Mouse (Mus musculus): ENCODE results near the gene Ccdc54. TPM values are rescaled to one million over a fixed set of nuclear protein-coding genes. Genes with fewer than 3 reads are reported as not detected.
A peak's percentile ranks its signal among the peaks of the same experiment; 100 is the strongest.

Gene Ccdc54
- polyA plus RNA-seq (2015; fragmentation: Nextera tagmentation; extraction: Ambion mirVana): not detected in 2 replicates

DNA sequence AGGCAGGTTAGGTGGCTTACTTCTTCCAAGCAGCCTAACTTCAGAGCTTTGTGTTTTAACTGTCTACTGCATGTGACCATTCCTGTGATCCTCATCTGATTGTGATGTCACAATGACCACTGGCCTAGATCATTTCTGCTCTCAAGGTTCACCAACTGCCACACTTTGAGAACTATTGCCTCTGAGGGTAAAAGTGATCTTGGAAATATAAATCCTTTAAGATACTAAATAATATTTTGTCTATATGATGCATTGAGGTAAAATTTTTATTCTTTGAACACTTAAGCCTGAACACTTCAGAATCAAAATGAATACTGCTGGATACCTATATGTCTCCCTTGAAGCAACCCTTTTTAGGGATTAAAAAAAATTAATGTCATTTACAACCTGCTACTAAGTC is at the start of gene Ccdc54:
Gene Ccdc54, minus strand, starts transcription at position 101 of the 400 bp plus-strand sequence.
- Histone ChIP-seq H3K9ac (ENCODE audit: low read depth, low read length) (no peak within 1 kb of the TSS), H3K27me3 (ENCODE audit: insufficient read depth, low read length) (no peaks in the 10 kb centered on the region), H3K4me1 (replicated peaks; ENCODE audit: insufficient read depth, low read length) (0 out of 2 replicates have a peak, but pooled peaks cover 4% of the 10 kb centered on the region), H3K4me2 (ENCODE audit: low read length) (no peak within 1 kb of the TSS), H3K9me3 (replicated peaks; ENCODE audit: low read length) (no peaks in the 10 kb centered on the region), H3K36me3 (ENCODE audit: insufficient read depth, low read length) (no peaks in the 10 kb centered on the region), H3K27ac (no peak within 1 kb of the TSS), H3K4me3 (replicated peaks; ENCODE audit: low read depth, low read length) (no peak within 1 kb of the TSS)
- TF ChIP-seq CTCF (IDR thresholded peaks at IDR 0.05; ENCODE audit: low read depth): no peak
- ATAC-seq (replicated peaks; ENCODE audit: low FRiP score, low read depth) (no peak), DNase-seq (ENCODE audit: low spot score) (no peak)

- H3K9ac ChIP-seq (ENCODE audit: low read depth, low read length): no peak overlapping the region
- no peak overlapping the region for H3K4me3 ChIP-seq (replicated peaks; ENCODE audit: low read depth, low read length)
- H3K4me1 ChIP-seq (replicated peaks; ENCODE audit: insufficient read depth, low read length): no peaks in the 10 kb centered on the region
- DNase-seq (ENCODE audit: low spot score) (no peak), ATAC-seq (replicated peaks; ENCODE audit: low FRiP score, low read depth) (no peak)
- no peaks in the 10 kb centered on the region for H3K27me3 ChIP-seq (ENCODE audit: insufficient read depth, low read length)
- no peak for TF ChIP-seq CTCF (IDR thresholded peaks at IDR 0.05; ENCODE audit: low read depth)
- H3K27ac ChIP-seq: no peak overlapping the region
- no peaks in the 10 kb centered on the region for H3K36me3 ChIP-seq (ENCODE audit: insufficient read depth, low read length)
- 81% methylated on average over 2 of the region's 2 CpGs for WGBS
- no peaks in the 10 kb centered on the region for H3K9me3 ChIP-seq (replicated peaks; ENCODE audit: low read length)
- H3K4me2 ChIP-seq (ENCODE audit: low read length): no peak overlapping the region
Measured at GRCm38 (mm10) chr16:50632585-50632984, 41.6 kb upstream of the Ccdc54 start.

GRCm38 (mm10) chr16:50615569-50615968 is 24.6 kb upstream of the Ccdc54 start:
- no peak for TF ChIP-seq CTCF (IDR thresholded peaks at IDR 0.05; ENCODE audit: low read depth)
- no peak for ATAC-seq (replicated peaks; ENCODE audit: low FRiP score, low read depth)
- 40% methylated on average over 7 of the region's 7 CpGs for WGBS

GRCm38 (mm10) chr16:50612944-50613343 is 22.0 kb upstream of the Ccdc54 start:
- H3K4me1 ChIP-seq (replicated peaks; ENCODE audit: insufficient read depth, low read length): no peaks in the 10 kb centered on the region
- no peaks in the 10 kb centered on the region for H3K9me3 ChIP-seq (replicated peaks; ENCODE audit: low read length)
- H3K9ac ChIP-seq (ENCODE audit: low read depth, low read length): no peak overlapping the region
- no peaks in the 10 kb centered on the region for H3K27me3 ChIP-seq (ENCODE audit: insufficient read depth, low read length)
- DNase-seq (ENCODE audit: low spot score) (no peak), ATAC-seq (replicated peaks; ENCODE audit: low FRiP score, low read depth) (no peak)
- H3K27ac ChIP-seq: no peak overlapping the region
- no peak overlapping the region for H3K4me2 ChIP-seq (ENCODE audit: low read length)
- no peak for TF ChIP-seq CTCF (IDR thresholded peaks at IDR 0.05; ENCODE audit: low read depth)
- H3K36me3 ChIP-seq (ENCODE audit: insufficient read depth, low read length): no peaks in the 10 kb centered on the region
- 43% methylated on average over 4 of the region's 4 CpGs for WGBS
- no peak overlapping the region for H3K4me3 ChIP-seq (replicated peaks; ENCODE audit: low read depth, low read length)

More at GRCm38 (mm10) chr16:50615569-50615968, 24.6 kb upstream of the Ccdc54 start:
- H3K27ac ChIP-seq: no peak overlapping the region
- H3K4me2 ChIP-seq (ENCODE audit: low read length): no peak overlapping the region
- no peaks in the 10 kb centered on the region for H3K27me3 ChIP-seq (ENCODE audit: insufficient read depth, low read length)
- no peaks in the 10 kb centered on the region for H3K4me1 ChIP-seq (replicated peaks; ENCODE audit: insufficient read depth, low read length)
- no peak overlapping the region for H3K4me3 ChIP-seq (replicated peaks; ENCODE audit: low read depth, low read length)
- peak; percentile 18 for DNase-seq (ENCODE audit: low spot score)
- H3K36me3 ChIP-seq (ENCODE audit: insufficient read depth, low read length): no peaks in the 10 kb centered on the region
- no peaks in the 10 kb centered on the region for H3K9me3 ChIP-seq (replicated peaks; ENCODE audit: low read length)
- no peak overlapping the region for H3K9ac ChIP-seq (ENCODE audit: low read depth, low read length)

DNA sequence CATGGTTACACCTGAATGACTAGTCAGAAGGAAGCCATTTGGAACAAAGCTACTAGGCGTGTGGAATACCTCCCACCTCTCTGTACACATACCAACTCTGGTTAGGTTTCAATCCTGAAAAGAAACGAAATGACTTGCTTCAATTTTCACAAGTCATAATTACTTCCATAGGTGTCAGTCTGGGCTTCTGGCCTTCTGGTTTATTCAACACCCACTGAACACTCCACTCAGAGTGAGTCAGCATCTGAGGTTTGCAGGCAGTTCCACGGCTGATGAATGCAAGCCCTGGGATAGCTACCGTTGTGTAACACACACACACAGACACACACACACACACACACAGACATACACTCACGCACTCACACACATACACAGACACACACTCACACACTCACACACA is 19.6 kb upstream of the Ccdc54 start:
- Histone ChIP-seq H3K4me3 (replicated peaks; ENCODE audit: low read depth, low read length) (no peak overlapping the region), H3K4me1 (replicated peaks; ENCODE audit: insufficient read depth, low read length) (no peaks in the 10 kb centered on the region), H3K9ac (ENCODE audit: low read depth, low read length) (no peak overlapping the region), H3K36me3 (ENCODE audit: insufficient read depth, low read length) (no peaks in the 10 kb centered on the region), H3K9me3 (replicated peaks; ENCODE audit: low read length) (no peaks in the 10 kb centered on the region), H3K27me3 (ENCODE audit: insufficient read depth, low read length) (no peaks in the 10 kb centered on the region), H3K4me2 (ENCODE audit: low read length) (no peak overlapping the region), H3K27ac (no peak overlapping the region)
- WGBS: 77% methylated on average over 5 of the region's 5 CpGs
- ATAC-seq (replicated peaks; ENCODE audit: low FRiP score, low read depth) (no peak), DNase-seq (ENCODE audit: low spot score) (no peak)
- TF ChIP-seq CTCF (IDR thresholded peaks at IDR 0.05; ENCODE audit: low read depth): no peak

DNA sequence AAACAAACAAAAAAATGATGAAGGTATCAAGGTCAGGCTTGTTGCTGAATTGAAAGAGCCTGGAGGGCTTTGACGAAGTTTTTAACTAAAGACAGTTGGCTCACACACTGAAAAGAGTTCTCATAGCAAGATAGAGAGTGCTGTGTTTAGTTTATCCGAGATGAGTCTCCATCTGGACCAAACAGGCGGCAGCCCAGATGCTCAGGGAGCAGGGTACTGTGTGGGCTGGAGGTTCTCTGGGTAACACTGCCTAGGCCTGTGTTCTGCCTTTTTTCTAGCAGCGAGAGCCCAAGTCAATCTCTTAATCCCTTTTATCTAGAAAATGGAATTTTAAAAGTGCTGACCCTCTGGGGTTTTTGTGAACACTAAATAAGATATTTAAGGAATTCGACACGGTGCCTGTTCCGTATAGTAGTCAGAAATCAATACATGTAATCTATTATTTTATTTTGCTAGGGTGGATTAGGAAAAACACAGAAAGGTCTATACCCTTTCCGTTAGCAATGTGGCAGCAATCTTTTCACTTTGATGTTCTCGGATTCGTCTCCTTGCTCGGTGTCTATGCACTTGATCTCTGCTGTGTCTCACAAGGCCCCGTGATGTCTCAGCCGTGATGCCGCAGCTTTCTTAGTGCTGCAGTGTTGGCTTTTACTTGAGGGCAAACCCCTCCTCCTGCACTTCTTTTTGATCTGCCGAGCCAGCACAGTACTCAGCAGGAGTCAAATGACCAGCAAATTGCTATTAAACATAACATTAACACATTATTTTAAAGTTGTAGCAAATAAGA is 17.0 kb upstream of the Ccdc54 start:
- no peak for ATAC-seq (replicated peaks; ENCODE audit: low FRiP score, low read depth)
- Histone ChIP-seq H3K27me3 (ENCODE audit: insufficient read depth, low read length) (no peaks in the 10 kb centered on the region), H3K36me3 (ENCODE audit: insufficient read depth, low read length) (no peaks in the 10 kb centered on the region), H3K4me1 (replicated peaks; ENCODE audit: insufficient read depth, low read length) (no peaks in the 10 kb centered on the region), H3K4me3 (replicated peaks; ENCODE audit: low read depth, low read length) (no peak overlapping the region), H3K4me2 (ENCODE audit: low read length) (no peak overlapping the region), H3K9ac (ENCODE audit: low read depth, low read length) (no peak overlapping the region), H3K9me3 (replicated peaks; ENCODE audit: low read length) (no peaks in the 10 kb centered on the region), H3K27ac (no peak overlapping the region)
- TF ChIP-seq CTCF (IDR thresholded peaks at IDR 0.05; ENCODE audit: low read depth): no peak
- no peak for DNase-seq (ENCODE audit: low spot score)
- 65% methylated on average over 15 of the region's 15 CpGs for WGBS

Measured in kidney, postnatal 0 days (tissue).